Mouse (Mus musculus) ES-E14 (cell line): ENCODE results near the gene Myh7b.

ENCODE experiments used
- MAFK ChIP-seq: IDR thresholded peaks from 2 replicates; pipeline ENCODE4 v1.6.1; 2014; ENCODE audit warnings: mild to moderate bottlenecking, low read depth, low read length, inconsistent platforms; ENCODE audit not compliant: insufficient read depth
- ZC3H11A ChIP-seq: IDR thresholded peaks from 2 replicates; pipeline ENCODE4 v1.6.1; 2012; ENCODE audit warnings: low read depth, mild to moderate bottlenecking, inconsistent platforms, low read length, borderline replicate concordance

- TF ChIP-seq ZC3H11A (no peak), MAFK (no peak)
Measured at GRCm38 (mm10) chr2:155592854-155593283, 18.1 kb upstream of the Myh7b start.
